ENCODE assay signal across 8 mouse cellular contexts in the genomic region with DNA sequence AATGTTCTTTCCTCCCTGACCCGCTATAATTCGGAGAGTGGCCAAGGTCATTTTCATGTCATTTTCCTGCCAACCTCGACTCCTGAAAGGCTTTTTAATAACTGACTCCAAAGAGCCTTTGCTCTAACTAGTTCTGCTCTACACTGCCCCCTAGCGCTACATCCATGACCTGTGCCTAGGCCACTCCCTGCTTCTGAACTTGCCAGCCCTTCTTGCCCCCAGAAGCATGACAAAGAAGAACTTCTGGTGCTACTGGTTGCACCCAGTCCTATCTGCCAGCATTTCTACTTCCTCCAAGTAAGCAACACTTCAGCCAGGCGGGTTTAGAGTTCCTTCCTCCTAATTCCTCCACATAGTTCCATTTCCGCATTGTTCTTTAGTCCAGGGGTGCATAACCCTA. TPM values are rescaled to one million over a fixed set of nuclear protein-coding genes. Genes with fewer than 3 reads are reported as not detected.
DNase-seq lines count a peak whose midpoint lies in the region; ATAC-seq lines count a peak whose summit lies in the region.

No protein-coding gene starts in this region.

- no peak overlapping the region for H3K4me3 ChIP-seq in hindbrain, embryonic 10.5 days
- no peak overlapping the region for H3K4me3 ChIP-seq in hindbrain, embryonic 13.5 days
- no peak overlapping the region for H3K4me3 ChIP-seq in embryonic facial prominence, embryonic 11.5 days (ENCODE audit: low read depth, low read length)
- H3K4me3 ChIP-seq in liver, embryonic 15.5 days (replicated peaks): no peak overlapping the region

- H3K4me2 ChIP-seq in hindbrain, embryonic 13.5 days: no peak overlapping the region
- H3K4me2 ChIP-seq in embryonic facial prominence, embryonic 11.5 days (ENCODE audit: low read depth, low read length): no peak overlapping the region
- H3K4me2 ChIP-seq in liver, embryonic 15.5 days: no peak overlapping the region

- H3K36me3 ChIP-seq in hindbrain, embryonic 10.5 days: no peaks in the 10 kb centered on the region
- no peaks in the 10 kb centered on the region for H3K36me3 ChIP-seq in hindbrain, embryonic 13.5 days
- H3K36me3 ChIP-seq in embryonic facial prominence, embryonic 11.5 days (replicated peaks; ENCODE audit: control insufficient read depth, insufficient read depth, low read depth, low read length): no peaks in the 10 kb centered on the region
- no peaks in the 10 kb centered on the region for H3K36me3 ChIP-seq in liver, embryonic 15.5 days (replicated peaks)

- H3K27me3 ChIP-seq in hindbrain, embryonic 10.5 days (ENCODE audit: insufficient read depth, poor library complexity, severe bottlenecking): peaks cover 35% of the 10 kb centered on the region
- H3K27me3 ChIP-seq in hindbrain, embryonic 13.5 days: 0 out of 2 replicates have a peak, but pooled peaks cover 3% of the 10 kb centered on the region
- H3K27me3 ChIP-seq in embryonic facial prominence, embryonic 11.5 days (ENCODE audit: control insufficient read depth, insufficient read depth, low read length): no peaks in the 10 kb centered on the region
- H3K27me3 ChIP-seq in liver, embryonic 15.5 days: no peaks in the 10 kb centered on the region

- no peaks in the 10 kb centered on the region; the same call in 1 of the 2 replicates for H3K4me1 ChIP-seq in hindbrain, embryonic 10.5 days (replicated peaks)
- no peaks in the 10 kb centered on the region for H3K4me1 ChIP-seq in hindbrain, embryonic 13.5 days (replicated peaks)
- H3K4me1 ChIP-seq in embryonic facial prominence, embryonic 11.5 days (ENCODE audit: control insufficient read depth, insufficient read depth, low read length): no peaks in the 10 kb centered on the region
- no peaks in the 10 kb centered on the region for H3K4me1 ChIP-seq in liver, embryonic 15.5 days (replicated peaks)

- H3K9ac ChIP-seq in hindbrain, embryonic 13.5 days: no peak overlapping the region
- H3K9ac ChIP-seq in embryonic facial prominence, embryonic 11.5 days (replicated peaks; ENCODE audit: low read length): no peak overlapping the region
- no peak overlapping the region for H3K9ac ChIP-seq in liver, embryonic 15.5 days

- no peaks in the 10 kb centered on the region for H3K9me3 ChIP-seq in hindbrain, embryonic 10.5 days
- no peaks in the 10 kb centered on the region for H3K9me3 ChIP-seq in hindbrain, embryonic 13.5 days
- no peaks in the 10 kb centered on the region for H3K9me3 ChIP-seq in embryonic facial prominence, embryonic 11.5 days (replicated peaks; ENCODE audit: control insufficient read depth, low read length)
- no peaks in the 10 kb centered on the region for H3K9me3 ChIP-seq in liver, embryonic 15.5 days (replicated peaks)

- H3K27ac ChIP-seq in hindbrain, embryonic 10.5 days: no peak overlapping the region
- no peak overlapping the region for H3K27ac ChIP-seq in hindbrain, embryonic 13.5 days
- no peak overlapping the region for H3K27ac ChIP-seq in embryonic facial prominence, embryonic 11.5 days (replicated peaks; ENCODE audit: low read depth, low read length)
- H3K27ac ChIP-seq in liver, embryonic 15.5 days (replicated peaks): no peak overlapping the region

- no peak for ATAC-seq in hindbrain, embryonic 13.5 days (ENCODE audit: low FRiP score)
- ATAC-seq in embryonic facial prominence, embryonic 11.5 days (replicated peaks; ENCODE audit: insufficient number of reproducible peaks, low FRiP score, low TSS enrichment, low read depth): no peak
- ATAC-seq in liver, embryonic 15.5 days (ENCODE audit: insufficient read depth): 0 out of 2 replicates have a peak, but pooled peaks have one; percentile 38

- 40% methylated on average over 6 of the region's 6 CpGs for WGBS in hindbrain, embryonic 10.5 days
- WGBS in hindbrain, embryonic 13.5 days: 40% methylated on average over 6 of the region's 6 CpGs
- WGBS in embryonic facial prominence, embryonic 11.5 days: 44% methylated on average over 6 of the region's 6 CpGs
- WGBS in liver, embryonic 15.5 days (ENCODE audit: insufficient replicate concordance): 17% methylated on average over 6 of the region's 6 CpGs

- DNase-seq in hindbrain, embryonic 10.5 days (ENCODE audit: low spot score): peak; percentile 54
- DNase-seq in A20 (ENCODE audit: low read depth, low spot score): peak; percentile 78
- DNase-seq in adrenal gland, postnatal 10 days: peak; percentile 76
- DNase-seq in embryonic facial prominence, embryonic 11.5 days (ENCODE audit: low spot score): peak; percentile 64
- DNase-seq in spleen, adult 18-20 months: peak; percentile 65 to 77
- DNase-seq in urinary bladder, adult 18-20 months (ENCODE audit: low spot score in 2 of 2): no peak

RNA-seq across cellular contexts. Expression of a gene that starts 20.1 kb away (rescaled TPM):
- 4,143 and 5,498 TPM in 2 replicates for polyA plus RNA-seq in hindbrain, embryonic 10.5 days (2016; fragmentation: Nextera tagmentation; extraction: Ambion mirVana)
- polyA plus RNA-seq in hindbrain, embryonic 13.5 days (2015; fragmentation: Nextera tagmentation; extraction: Ambion mirVana): 6,428 and 6,647 TPM in 2 replicates
- 100 to 1,000 TPM; 687 to 755 TPM for total RNA-seq in adrenal gland, postnatal 10 days (2021)
- polyA plus RNA-seq in embryonic facial prominence, embryonic 11.5 days (2014; fragmentation: Nextera tagmentation; extraction: Ambion mirVana): 3,139 and 3,175 TPM in 2 replicates
- polyA plus RNA-seq in liver, embryonic 15.5 days (2015; fragmentation: Nextera tagmentation; extraction: Ambion mirVana): 972 and 1,248 TPM in 2 replicates

RNA-seq across cellular contexts. Expression of a gene that starts 34.9 kb away (rescaled TPM):
- polyA plus RNA-seq in hindbrain, embryonic 10.5 days (2016; fragmentation: Nextera tagmentation; extraction: Ambion mirVana): 0.17 TPM in 1 of 2 replicates, not detected in the other
- 0.10 and 0.17 TPM in 2 replicates for polyA plus RNA-seq in hindbrain, embryonic 13.5 days (2015; fragmentation: Nextera tagmentation; extraction: Ambion mirVana)
- 1 to 10 TPM; 1.4 to 1.5 TPM for total RNA-seq in adrenal gland, postnatal 10 days (2021)
- polyA plus RNA-seq in embryonic facial prominence, embryonic 11.5 days (2014; fragmentation: Nextera tagmentation; extraction: Ambion mirVana): 0.07 TPM in 1 of 2 replicates, not detected in the other
- 0.74 and 0.86 TPM in 2 replicates for polyA plus RNA-seq in liver, embryonic 15.5 days (2015; fragmentation: Nextera tagmentation; extraction: Ambion mirVana)

Comparison
In these comparisons a context has a peak if more than half of its experiments do, and no peak if none do; other contexts are left out.
1. DNase-seq: peak in hindbrain, embryonic 10.5 days (single experiment), A20 (single experiment), adrenal gland, postnatal 10 days (single experiment), embryonic facial prominence, embryonic 11.5 days (single experiment) and spleen, adult 18-20 months (2 of 2); none in urinary bladder, adult 18-20 months (0 of 2).